Mouse (Mus musculus) intestine, postnatal 0 days (tissue): ENCODE data around the gene Zfp84. TPM values are rescaled to one million over a fixed set of nuclear protein-coding genes. Genes with fewer than 3 reads are reported as not detected.

ENCODE experiments used
- ATAC-seq: fragments of 200-750 bp; cut with Nextera tagmentation; 2 replicates; pipeline ENCODE4 v1.8.0; 2017; ENCODE audit warnings: mild to moderate bottlenecking, moderate TSS enrichment, moderate library complexity
- H3K27ac ChIP-seq: fragments of 300-500 bp; sonication (generic); 2 replicates; pipeline ENCODE4 v1.5.1; 2014; ENCODE audit warnings: mild to moderate bottlenecking, low read depth, low read length, moderate library complexity
- H3K27me3 ChIP-seq: fragments of 300-500 bp; sonication (generic); replicated peaks from 2 replicates; pipeline ENCODE4 v1.6.1; 2014; ENCODE audit warnings: low read length, mixed read lengths; ENCODE audit not compliant: control insufficient read depth, insufficient read depth
- H3K36me3 ChIP-seq: fragments of 300-500 bp; sonication (generic); 2 replicates; pipeline ENCODE4 v1.6.1; 2014; ENCODE audit warnings: mild to moderate bottlenecking, moderate library complexity; ENCODE audit not compliant: control insufficient read depth, insufficient read depth
- H3K4me1 ChIP-seq: fragments of 300-500 bp; sonication (generic); replicated peaks from 2 replicates; pipeline ENCODE4 v1.6.1; 2014; ENCODE audit warnings: antibody characterized with exemption, low read length, mixed read lengths; ENCODE audit not compliant: control insufficient read depth, insufficient read depth
- H3K4me2 ChIP-seq: fragments of 300-500 bp; sonication (generic); replicated peaks from 2 replicates; pipeline ENCODE4 v1.6.1; 2014; ENCODE audit warnings: low read depth, mild to moderate bottlenecking, moderate library complexity
- H3K4me3 ChIP-seq: fragments of 300-500 bp; sonication (generic); 2 replicates; pipeline ENCODE4 v1.5.1; 2014; ENCODE audit warnings: low read depth, low read length
- H3K9ac ChIP-seq: fragments of 300-500 bp; sonication (generic); 2 replicates; pipeline ENCODE4 v1.6.1; 2014; ENCODE audit warnings: mild to moderate bottlenecking, low read depth, low read length
- H3K9me3 ChIP-seq: fragments of 300-500 bp; sonication (generic); 2 replicates; pipeline ENCODE4 v1.6.1; 2016; ENCODE audit warnings: mixed run types; ENCODE audit not compliant: control insufficient read depth
- CTCF ChIP-seq: sonication (generic); IDR thresholded peaks from 2 replicates; pipeline ENCODE4 v1.5.1; 2016; ENCODE audit warnings: low read depth, mild to moderate bottlenecking, control low read depth, antibody characterized with exemption, moderate library complexity
- WGBS: fragments of 180-500 bp; shearing (Covaris S2); extraction: QIAGEN DNeasy Blood & Tissue Kit; methylation state at CpG from one replicate; pipeline ENCODE4 v1.1.7; 2014; 5-methylcytosine and 5-hydroxymethylcytosine counted together
- polyA plus RNA-seq: library from polyadenylated mRNA; unstranded; fragments of >200 nt; fragmentation: Nextera tagmentation; extraction: Ambion mirVana; gene quantifications from 2 replicates; pipeline ENCODE4 v1.2.1, GENCODE M21; 2015

Gene Zfp84
- polyA plus RNA-seq, 1 experiment from 2014 or later = 4.7 TPM

- ATAC-seq = no peak
- 93% methylated on average over 10 of the region's 10 CpGs for WGBS
- H3K36me3 ChIP-seq = peaks cover 58% of the 10 kb centered on the region
Observed at GRCm38 (mm10) chr7:29777372-29777771, 9.0 kb downstream of the Zfp84 start.

DNA sequence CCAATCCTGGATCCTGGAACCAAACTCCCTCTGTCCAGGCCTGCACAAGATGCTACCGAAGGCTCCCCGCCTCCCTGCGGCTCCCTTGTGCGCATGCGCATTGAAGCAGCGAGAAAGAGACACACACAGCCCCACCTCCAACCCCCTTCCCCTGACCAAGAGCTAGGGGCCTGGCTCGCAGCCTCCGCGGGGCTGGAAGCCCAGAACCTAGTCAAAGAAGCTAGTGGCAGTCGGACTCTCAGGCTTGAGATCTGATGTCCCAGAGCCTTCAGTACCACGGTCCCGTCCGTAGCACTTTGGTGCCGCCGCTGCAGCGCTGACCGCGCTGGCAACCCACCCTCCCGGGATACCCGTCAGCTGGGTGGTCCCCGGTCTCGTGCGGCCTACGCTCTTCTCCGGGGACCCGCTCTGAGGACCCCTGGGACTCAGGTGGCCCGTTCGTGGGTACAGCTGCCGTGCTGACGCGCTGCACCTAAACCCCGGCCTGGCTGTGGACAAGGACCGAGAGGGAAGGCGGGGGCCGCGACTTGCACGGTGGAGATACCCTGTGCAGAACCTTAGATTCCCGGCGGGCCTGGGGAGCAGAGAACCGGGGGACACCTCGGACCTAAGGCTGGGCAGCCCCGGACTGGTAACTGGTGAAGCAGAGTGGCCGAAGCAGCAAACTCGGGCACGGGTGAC, 15.7 kb downstream of the Zfp84 start, which contains the start of gene Zfp30:
TSS of gene Zfp30 (plus strand) at position 128 of the 681 bp plus-strand sequence.
- Histone ChIP-seq H3K9me3 (no peaks in the 10 kb centered on the region), H3K4me1 (no peaks in the 10 kb centered on the region), H3K36me3 (peaks cover under 1% of the 10 kb centered on the region; the same call in 1 of the 2 replicates), H3K27ac (peak within 1 kb of the TSS; percentile 41), H3K4me3 (peak within 1 kb of the TSS; percentile 85), H3K4me2 (peak within 1 kb of the TSS; percentile 98), H3K9ac (peak within 1 kb of the TSS; percentile 67), H3K27me3 (no peaks in the 10 kb centered on the region)
- peak; percentile 78 for ATAC-seq
- under 1% methylated on average over 45 of the region's 45 CpGs for WGBS
- TF ChIP-seq CTCF = no peak

More at GRCm38 (mm10) chr7:29777372-29777771, 9.0 kb downstream of the Zfp84 start:
- H3K27me3 ChIP-seq = no peaks in the 10 kb centered on the region
- H3K4me2 ChIP-seq = no peak overlapping the region
- H3K27ac ChIP-seq = no peak overlapping the region
- no peak overlapping the region for H3K9ac ChIP-seq
- H3K9me3 ChIP-seq = no peaks in the 10 kb centered on the region; the same call in 1 of the 2 replicates
- no peaks in the 10 kb centered on the region for H3K4me1 ChIP-seq
- TF ChIP-seq CTCF = no peak
- no peak overlapping the region for H3K4me3 ChIP-seq

GRCm38 (mm10) chr7:29785023-29785422, 16.7 kb downstream of the Zfp84 start:
- peak overlapping the region; percentile 98 for H3K4me2 ChIP-seq
- no peaks in the 10 kb centered on the region for H3K36me3 ChIP-seq
- H3K4me3 ChIP-seq = peak overlapping the region; percentile 11
- no peak overlapping the region for H3K27ac ChIP-seq
- ATAC-seq = no peak
- 64% methylated on average over 8 of the region's 8 CpGs for WGBS
- no peaks in the 10 kb centered on the region for H3K27me3 ChIP-seq
- no peak overlapping the region for H3K9ac ChIP-seq
- TF ChIP-seq CTCF = no peak
- H3K4me1 ChIP-seq = no peaks in the 10 kb centered on the region
- H3K9me3 ChIP-seq = no peaks in the 10 kb centered on the region

GRCm38 (mm10) chr7:29785888-29786287, 17.5 kb downstream of the Zfp84 start:
- no peaks in the 10 kb centered on the region for H3K27me3 ChIP-seq
- H3K4me3 ChIP-seq = 0 out of 2 replicates have a peak overlapping the region, but pooled peaks have one; percentile 11
- TF ChIP-seq CTCF = no peak
- H3K4me1 ChIP-seq = no peaks in the 10 kb centered on the region
- 78% methylated on average over 5 of the region's 5 CpGs for WGBS
- H3K9me3 ChIP-seq = no peaks in the 10 kb centered on the region
- no peak overlapping the region for H3K9ac ChIP-seq
- peak overlapping the region; percentile 98; the same call in 1 of the 2 replicates for H3K4me2 ChIP-seq
- no peaks in the 10 kb centered on the region for H3K36me3 ChIP-seq
- ATAC-seq = no peak
- no peak overlapping the region for H3K27ac ChIP-seq

- no peak for ATAC-seq
- 46% methylated on average over 27 of the region's 27 CpGs for WGBS
- H3K9ac ChIP-seq = no peak overlapping the region
- H3K9me3 ChIP-seq = no peaks in the 10 kb centered on the region
- H3K27ac ChIP-seq = no peak overlapping the region; the same call in 1 of the 2 replicates
- peaks cover 7% of the 10 kb centered on the region; the same call in 1 of the 2 replicates for H3K36me3 ChIP-seq
- H3K4me1 ChIP-seq = no peaks in the 10 kb centered on the region
- H3K4me3 ChIP-seq = no peak overlapping the region
- no peak for TF ChIP-seq CTCF
- H3K27me3 ChIP-seq = no peaks in the 10 kb centered on the region
- peak overlapping the region; percentile 27; the same call in 1 of the 2 replicates for H3K4me2 ChIP-seq
Observed at GRCm38 (mm10) chr7:29792906-29793305, 24.6 kb downstream of the Zfp84 start.

DNA sequence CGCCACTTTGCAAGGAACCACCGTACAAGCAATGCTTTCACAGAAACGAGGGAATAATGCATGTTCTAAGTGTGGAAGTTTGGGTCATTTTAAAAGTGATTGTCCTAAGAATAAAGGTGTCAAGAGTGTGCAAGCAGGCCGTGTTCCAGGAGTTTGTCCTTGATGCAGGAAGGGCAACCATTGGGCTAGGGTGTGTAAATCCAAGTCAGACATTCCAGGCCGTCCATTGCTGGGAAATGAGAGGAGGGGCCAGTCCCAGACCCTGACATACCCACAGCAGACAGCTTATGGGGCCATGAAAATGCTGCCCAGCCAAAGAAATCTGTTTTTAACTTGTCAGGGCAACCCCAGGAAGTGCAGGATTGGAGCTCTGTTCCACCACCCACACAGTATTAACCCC, 38.7 kb downstream of the Zfp84 start:
- 81% methylated on average over 5 of the region's 5 CpGs for WGBS
- H3K9me3 ChIP-seq = no peaks in the 10 kb centered on the region
- no peak overlapping the region for H3K27ac ChIP-seq
- H3K27me3 ChIP-seq = no peaks in the 10 kb centered on the region
- no peak for ATAC-seq
- no peak overlapping the region for H3K4me3 ChIP-seq
- H3K4me1 ChIP-seq = no peaks in the 10 kb centered on the region
- H3K9ac ChIP-seq = no peak overlapping the region
- H3K36me3 ChIP-seq = no peaks in the 10 kb centered on the region
- no peak overlapping the region for H3K4me2 ChIP-seq
- no peak for TF ChIP-seq CTCF
